Mouse (Mus musculus): ENCODE results near the gene Lrch3.
"Not testable (repeated sequence)": the region's sequence is repeated elsewhere in the genome, so short reads cannot be mapped to it uniquely, and the experiment has no call there.

The Lrch3 gene

DNA sequence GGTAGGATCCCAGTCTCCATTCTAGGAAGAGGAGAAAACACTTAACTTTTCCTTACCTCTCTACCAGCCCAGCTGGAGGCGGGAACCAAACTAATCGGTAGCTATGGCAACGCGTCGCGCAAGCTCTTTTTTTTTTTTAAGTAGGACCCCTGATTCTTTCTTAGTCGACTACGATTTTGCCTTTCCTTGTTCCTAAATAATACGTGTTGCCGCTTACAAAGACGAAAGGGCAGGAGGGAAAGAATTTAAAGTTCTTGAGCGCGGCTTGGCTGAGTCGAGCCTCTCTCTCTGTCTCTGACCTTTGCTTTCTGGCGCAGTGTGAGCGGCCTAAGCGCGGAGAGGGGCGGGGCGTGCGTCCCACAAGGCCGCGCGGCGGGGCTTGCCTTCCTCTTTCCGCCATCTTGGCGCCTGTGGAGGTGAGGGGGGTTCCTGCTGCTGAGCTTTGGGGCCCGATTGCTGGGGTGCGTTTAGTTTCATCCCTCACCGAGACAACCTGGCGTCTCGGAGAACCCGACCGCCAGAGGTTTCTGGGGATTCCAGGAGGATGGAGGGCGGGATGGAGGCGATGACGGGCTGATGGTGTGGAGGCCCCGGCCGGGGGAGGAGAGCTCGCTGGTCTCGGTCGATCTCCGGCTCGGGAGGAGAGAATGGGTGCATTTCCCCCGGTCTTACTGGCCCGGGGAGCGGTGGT lies 142.3 kb downstream of the Lrch3 start, which contains the start of the genes Iqcg and Rpl35a:
Gene Iqcg (minus strand): TSS at position 124 of the 691 bp plus-strand sequence.
Gene Rpl35a (plus strand): TSS at position 359 of the 691 bp plus-strand sequence.
- DNase-seq (ENCODE audit: low spot score) = peak; percentile 87

DNA sequence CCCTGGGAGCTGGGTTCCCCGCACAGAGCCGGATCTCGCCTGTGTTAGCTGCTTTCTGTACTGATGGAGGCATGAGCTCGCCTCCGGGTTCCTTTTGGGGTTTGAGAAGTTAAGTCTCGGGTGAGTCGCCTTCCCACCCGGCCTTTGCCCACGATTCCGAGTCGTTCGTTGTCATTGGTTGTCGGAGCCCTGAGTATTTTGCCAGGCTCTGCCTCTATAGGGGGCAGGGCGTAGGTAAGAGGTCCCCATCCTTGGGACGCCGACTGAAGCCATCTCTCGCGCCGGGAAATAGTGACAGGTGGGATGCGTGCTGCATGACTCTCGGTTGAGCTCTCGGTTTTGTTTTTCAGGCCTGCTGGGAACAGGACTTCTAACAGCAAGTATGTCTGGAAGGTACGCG lies 142.9 kb downstream of the Lrch3 start:
- DNase-seq (ENCODE audit: low spot score) = no peak

DNA sequence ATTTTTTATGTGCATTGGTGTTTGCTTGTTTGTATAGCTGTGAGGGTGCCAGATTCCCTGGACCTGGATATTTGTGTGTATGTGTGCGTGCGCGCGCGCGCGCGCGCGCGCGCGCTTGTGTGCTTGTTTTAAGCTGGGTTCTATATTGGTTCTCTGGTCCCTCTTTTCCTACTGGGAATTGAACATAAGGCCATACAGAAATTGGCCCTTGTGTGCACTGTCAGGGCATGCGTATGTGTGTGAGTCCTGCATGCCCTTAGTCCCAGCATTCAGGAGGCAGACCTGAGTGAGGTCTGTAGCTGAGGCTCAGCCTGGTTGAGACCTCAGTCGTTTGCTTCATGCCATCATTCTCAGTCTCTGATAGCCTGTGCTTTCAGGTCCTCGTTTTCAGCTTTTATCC lies 144.1 kb downstream of the Lrch3 start:
- no peak for DNase-seq (ENCODE audit: low spot score)

DNA sequence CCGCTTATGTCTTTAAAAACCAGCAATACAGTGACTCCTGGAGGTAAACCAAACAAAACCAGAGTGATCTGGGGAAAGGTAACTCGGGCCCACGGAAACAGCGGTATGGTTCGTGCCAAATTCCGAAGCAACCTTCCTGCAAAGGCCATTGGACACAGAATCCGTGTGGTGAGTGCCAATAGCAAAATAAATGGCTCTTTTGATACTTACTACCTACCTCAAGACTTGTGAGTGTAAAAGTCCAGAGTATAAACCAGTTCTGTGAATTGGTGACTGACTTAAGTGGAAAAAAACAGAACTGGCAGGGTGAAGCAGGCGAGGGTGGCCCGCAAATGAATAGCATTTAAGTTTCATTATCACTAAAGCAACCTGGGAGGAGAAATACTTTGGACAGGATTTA lies 144.8 kb downstream of the Lrch3 start:
- DNase-seq (ENCODE audit: low spot score) = not testable (repeated sequence)

DNA sequence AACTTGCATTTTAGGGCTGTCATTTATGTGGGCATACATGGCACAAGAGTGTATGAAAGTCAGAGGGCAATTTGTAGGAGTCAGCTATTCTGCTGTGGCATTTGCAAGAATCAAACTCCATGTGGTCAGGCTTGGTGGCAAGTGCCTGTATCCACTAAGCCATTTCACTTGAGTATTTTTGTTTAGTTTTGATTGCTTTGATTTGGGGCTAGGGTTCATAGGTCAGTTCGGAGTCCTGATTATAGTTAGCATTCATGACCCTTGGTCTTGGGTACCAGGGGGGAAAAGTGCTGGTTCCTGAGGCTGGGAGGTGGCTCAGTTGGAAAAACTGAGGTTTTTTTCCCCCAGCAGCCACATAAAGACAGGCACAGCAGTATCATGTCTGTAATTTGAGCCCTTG lies 145.6 kb downstream of the Lrch3 start:
- no peak for DNase-seq (ENCODE audit: low spot score)

DNA sequence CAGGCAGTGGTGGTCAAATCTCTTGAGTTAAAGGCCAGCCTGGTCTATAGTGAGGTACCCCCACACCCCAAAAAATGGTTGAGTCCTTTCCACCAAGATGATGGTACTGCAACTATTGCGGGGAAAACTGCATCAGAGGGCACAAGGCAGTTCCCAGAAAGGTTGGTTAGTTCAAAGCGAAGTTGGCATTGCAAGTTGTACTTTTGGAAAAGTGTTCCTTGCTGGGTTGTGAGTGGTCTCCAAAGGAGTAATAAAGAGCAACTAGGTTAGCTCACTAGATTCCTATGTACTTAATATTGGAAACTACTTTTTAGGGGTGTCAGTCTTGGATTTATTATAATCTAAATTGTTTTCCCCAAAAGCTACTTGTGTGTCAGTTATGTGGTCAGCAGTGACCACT lies 147.0 kb downstream of the Lrch3 start:
- DNase-seq (ENCODE audit: low spot score) = no peak

DNA sequence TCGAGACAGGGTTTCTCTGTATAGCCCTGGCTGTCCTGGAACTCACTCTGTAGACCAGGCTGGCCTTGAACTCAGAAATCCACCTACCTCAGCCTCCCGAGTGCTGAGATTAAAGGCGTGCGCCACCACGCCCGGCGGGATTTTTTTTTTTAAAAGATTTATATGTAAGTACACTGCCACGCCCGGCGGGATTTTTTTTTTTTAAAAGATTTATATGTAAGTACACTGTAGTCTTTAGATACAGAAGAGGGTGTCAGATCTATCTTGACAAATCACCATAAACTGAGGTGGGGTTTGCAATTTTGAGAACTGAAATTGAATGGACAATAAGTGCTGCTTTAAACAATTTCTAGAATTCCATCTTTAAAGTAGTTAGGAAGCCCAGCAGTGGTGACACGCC lies 147.5 kb downstream of the Lrch3 start:
- no peak for DNase-seq (ENCODE audit: low spot score)

DNA sequence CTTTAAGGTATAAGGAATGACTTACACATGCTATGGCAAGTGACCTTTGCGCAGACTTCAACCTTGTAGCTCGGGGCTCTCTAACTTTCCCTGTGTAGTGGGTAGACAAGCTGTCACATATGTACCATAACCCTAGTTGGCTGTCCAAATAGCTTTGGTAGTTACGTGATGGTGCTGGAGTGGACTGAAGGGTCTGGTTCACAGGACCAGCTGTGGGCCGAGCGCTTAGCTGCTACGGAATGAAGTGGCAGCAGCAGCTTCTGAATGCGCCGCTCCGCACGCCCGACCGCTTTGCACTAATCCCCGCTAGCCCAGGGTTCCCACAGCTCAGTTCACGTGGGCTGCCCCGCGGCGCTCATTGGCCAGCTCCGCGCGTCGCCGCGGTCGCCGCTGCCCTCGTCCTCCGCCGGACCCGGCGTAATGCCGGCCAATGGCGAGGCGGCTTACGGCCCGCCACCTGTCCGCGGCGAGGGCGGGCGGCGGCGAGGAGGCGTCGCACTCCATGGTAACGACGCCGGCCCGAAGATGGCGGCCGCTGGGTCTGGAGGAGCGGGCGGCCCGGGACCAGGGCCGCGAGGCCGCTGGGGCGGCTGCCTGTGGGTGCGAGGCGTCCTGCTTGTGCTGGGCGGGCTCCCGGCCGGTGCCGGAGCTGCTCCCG lies 148.3 kb downstream of the Lrch3 start, which contains the start of gene Lmln:
Gene Lmln (plus strand): TSS at position 498 of the 658 bp plus-strand sequence.
- peak; percentile 54 for DNase-seq (ENCODE audit: low spot score)

DNA sequence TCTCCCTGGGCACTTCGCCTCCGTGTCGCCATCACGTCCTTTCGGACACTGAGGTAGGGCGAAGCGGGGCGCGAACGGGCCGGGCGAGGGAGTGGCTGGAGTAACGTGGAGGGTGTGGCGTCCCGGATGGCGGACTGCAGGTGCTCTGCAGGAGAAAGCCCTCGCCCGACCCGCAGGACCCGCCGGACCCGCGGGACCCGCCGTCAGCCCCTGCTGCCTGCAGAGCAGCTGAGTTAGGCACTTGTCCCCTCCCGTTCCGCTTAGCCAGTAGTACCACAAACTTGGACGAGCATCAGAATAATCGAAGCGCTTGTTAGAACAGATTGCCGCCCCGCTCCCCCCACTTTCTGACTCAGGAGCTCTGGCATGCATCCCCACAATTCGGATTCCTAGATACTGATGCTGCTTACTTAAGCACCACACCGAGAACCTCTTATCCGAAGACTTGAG lies 148.8 kb downstream of the Lrch3 start:
- DNase-seq (ENCODE audit: low spot score) = peak; percentile 16

DNA sequence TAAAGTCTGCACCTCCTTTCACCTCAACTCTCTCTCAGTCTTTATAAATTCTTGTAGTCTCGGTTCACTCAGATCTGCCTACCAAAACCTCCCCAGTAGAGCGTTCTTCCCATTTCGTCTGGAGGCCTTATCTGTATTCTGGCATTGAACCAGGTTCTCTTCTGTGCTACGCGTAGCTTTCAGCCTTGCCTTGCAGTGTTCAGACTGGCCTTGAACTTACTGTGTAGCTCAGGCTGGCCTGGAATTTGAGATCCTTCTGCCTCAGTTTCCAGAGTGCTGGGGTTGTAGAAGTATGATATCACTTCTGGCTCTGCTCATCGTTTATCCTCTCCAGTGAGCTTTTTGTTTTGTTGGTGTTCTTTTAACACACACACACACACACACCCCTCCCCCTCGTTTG lies 149.4 kb downstream of the Lrch3 start:
- DNase-seq (ENCODE audit: low spot score) = no peak

DNA sequence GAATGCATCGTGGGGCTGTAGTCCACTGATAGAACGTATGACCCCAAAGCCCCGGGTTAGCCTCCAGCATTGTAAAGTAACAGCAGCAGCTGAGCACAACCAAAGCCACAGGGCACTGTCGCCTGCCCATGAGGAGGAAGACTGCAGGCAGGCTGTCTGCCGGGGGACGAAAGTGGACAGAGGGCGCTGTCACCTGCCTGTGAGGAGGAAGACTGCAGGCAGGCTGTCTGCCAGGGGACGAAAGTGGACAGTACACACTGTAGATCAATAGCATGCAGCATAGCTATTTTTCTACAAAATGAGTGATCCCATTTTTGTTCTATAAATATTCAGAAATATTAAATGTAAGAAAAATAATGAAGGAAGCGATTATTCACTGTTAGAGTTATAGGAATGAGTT lies 150.7 kb downstream of the Lrch3 start:
- no peak for DNase-seq (ENCODE audit: low spot score)
